Mouse (Mus musculus): ENCODE data around the gene Slc39a7.

GRCm38 (mm10) chr17:34057224-34057623 is 25.7 kb upstream of the Slc39a7 start:
- TF ChIP-seq CTCF (IDR thresholded peaks at IDR 0.05; ENCODE audit: low read depth, low read length) (no peak), POLR2A (IDR thresholded peaks at IDR 0.05; ENCODE audit: insufficient read depth, low read length) (no peak), EP300 (IDR thresholded peaks at IDR 0.05; ENCODE audit: insufficient read depth, low read depth, low read length) (no peak)
